Mouse (Mus musculus) embryo, embryonic 9.5 days (tissue): ENCODE measurements around the gene Cask.

Experiments
- DNase-seq: peaks from one replicate; pipeline ENCODE4 v3.0.0-alpha.2; 2017; ENCODE audit errors: extremely low spot score

Cask gene

DNA sequence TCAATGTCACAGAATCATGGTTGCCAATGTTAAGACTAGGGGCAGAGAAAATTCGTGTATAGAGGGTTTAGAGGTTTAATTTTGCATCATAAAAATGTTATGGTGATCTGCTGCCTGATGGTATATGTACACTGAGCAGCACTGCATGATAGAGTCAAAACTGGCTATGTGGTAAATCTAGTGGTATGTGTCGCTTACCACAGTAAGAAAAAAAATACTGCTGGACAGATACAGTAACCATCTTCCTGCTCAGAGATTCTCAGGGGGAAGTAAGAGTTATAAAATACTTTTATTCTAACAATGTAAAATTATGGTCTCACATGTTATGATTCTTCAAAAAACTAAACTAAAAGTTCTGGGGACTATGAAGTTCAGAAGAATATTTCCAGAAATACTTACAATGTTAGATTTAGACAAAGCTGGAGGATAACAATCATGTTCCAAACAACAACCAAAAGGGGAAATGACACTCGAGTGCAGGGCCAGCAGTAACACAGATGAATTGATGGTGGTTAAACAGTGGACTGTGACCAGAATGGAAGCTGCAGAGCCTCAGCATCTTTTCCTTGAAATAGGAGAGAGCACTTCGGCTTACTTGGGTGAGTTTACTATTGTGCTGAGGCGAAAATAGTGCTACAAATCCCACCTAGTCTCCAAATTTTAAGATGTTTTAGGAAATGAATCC, 219.4 kb downstream of the Cask start, which contains the start of gene Gpr34:
Gpr34 (plus strand) TSS at position 491 of the 685 bp plus-strand sequence.
- no peak for DNase-seq

DNA sequence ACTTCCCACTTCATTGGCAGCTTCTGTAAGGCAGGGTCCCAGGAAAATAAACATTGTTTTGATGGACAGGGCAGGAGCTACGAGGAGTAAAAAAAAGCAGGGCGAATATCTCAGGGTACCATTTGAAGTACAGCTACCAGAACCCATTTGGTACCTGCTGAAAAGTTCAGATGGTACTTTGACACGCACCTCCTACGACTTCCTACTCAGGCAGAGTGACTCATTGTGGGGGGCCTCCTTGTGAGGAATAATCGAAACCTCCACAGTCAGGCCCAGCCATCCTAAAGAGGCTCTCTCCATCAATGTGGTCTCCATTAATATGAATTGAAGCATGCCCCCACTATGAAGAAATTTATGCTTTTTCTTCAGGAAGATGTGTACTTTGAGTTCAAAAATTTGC, 228.5 kb downstream of the Cask start:
- DNase-seq = no peak

DNA sequence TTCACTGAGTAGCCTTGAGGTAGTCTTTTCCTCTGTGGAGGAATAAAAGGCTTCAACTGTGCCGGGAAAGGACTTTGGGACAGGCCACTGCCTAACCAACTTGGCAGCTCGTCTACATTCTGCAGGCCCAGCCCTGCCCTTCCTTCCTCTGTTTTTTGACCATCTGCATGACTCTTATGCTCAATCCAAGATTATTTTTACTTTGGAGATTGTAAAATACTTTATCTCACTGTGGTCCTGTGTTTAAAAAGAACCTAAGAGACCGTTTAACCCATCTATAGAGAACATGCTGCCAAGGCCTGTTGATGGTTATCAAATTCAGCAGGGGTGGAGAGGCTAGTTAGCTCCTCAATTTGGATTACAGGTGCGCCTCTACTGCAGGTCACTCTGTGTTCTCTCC, 229.7 kb downstream of the Cask start:
- DNase-seq = no peak

DNA sequence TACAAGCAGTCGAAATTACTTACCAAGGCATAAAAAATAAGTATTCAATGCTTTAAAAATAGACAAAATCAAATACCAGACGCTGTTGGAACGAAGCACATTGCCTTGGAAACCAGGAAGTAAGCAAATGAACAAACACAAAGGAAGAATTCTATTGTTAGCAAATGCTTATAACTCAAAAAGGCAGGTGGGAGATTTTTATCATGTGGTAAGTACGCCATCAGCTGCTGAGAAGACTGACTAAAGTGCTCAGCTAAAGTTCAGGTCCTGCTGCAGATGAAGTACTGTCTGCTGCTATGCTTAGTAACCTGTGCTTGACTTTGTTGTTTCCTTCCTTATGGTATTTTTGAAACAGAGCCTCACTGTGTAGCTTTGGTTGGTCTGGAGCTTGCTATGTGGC, 232.7 kb downstream of the Cask start:
- no peak for DNase-seq

DNA sequence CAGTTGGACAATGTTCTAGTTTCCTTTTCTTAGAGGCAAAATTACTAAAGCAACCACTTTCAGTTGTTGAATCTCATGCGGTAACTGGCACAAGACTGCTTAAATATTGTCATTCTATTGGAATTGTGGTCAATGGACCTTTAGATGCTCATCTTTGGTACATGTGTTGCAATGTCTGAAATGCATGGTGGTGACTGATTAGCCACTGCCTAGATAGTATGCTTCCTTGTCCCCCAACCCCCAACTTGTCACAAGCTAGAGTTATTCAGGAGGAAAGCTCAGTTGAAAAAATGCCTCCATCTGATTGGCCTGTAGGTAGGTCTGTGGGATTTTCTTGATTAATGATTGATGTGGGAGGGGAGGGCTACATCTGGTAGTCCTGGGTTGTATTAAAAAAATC, 233.9 kb downstream of the Cask start:
- no peak for DNase-seq

- DNase-seq = no peak
Measured at GRCm38 (mm10) chrX:13616726-13617125, 234.4 kb downstream of the Cask start.

GRCm38 (mm10) chrX:13612115-13612514, 239.1 kb downstream of the Cask start:
- DNase-seq = no peak

DNA sequence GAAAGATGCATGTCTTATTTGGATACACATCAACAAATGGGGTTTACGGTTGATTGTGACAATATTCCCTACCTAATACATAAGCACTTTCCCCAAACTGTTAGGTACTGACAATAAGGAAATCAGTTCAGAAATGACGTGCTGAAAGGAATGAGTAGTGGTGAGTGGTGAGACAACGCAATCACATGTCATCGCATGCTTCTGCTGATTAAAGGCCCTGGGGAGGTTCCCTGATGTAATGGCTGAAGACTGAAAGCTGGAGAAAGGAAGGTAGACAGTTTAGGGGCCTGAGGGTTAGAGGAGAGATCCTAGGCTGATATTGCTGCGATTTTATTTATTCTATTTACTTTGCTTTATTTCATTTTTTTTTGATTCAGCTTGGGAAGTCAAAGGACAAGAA, 240.1 kb downstream of the Cask start:
- DNase-seq = no peak

- DNase-seq = no peak
Measured at GRCm38 (mm10) chrX:13607752-13608151, 243.4 kb downstream of the Cask start.

- no peak for DNase-seq
Measured at GRCm38 (mm10) chrX:13606741-13607140, 244.4 kb downstream of the Cask start.

DNA sequence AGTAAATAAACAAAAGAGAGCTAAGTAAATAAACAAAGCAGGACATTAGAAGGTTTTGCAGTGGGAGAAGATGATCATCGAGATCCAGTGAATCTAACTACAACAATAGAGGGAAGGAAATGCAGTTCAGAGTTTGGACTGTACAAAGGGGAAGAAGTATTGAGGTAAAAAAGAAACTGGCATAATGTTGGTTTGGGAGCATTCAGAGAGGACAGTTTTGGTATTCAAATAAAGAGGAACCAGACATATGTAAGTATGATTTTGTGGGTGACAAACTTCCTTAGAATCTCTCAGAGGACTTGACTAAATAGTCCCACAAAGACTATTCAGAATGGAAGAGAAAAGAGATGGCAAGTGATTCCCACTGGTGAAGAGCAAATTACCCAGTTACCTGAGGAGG, 251.2 kb downstream of the Cask start:
- no peak for DNase-seq

DNA sequence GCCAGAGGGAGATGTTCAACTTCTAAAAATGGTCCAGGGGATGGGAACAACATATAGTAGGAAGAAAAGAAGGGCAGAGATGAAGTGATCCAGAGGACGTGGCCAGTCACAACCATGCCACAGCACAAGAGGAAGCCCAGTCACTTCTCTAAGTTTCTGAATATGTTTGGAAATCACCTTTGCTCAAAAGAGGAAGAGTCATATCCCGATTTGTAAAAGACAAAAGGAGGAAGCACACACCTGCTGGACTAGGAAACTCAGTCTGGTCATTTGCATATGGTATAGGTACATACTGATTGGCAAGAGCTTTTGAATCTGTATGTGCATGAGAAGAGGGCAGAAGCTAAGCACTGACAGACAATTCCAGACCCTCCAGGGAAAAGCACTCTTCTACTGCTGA, 251.8 kb downstream of the Cask start:
- no peak for DNase-seq

DNA sequence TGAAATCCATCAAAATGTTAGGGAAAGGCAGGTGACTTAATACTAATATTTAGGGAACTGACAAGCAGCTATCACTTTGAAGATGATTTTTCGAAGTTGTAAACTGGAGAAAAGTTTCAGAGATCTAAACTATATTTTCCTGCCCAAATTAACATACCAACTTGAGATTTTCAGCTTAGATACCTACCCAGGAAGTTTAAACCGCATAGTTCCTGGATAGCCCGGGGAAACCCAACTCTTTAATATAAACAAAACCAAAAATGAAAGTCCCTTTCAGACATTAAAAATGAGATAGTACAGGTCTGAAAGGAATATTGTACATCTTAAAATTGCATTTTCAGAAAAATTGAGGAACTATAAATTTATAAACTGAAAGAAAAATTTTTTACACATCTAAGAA, 273.5 kb downstream of the Cask start:
- DNase-seq = no peak

DNA sequence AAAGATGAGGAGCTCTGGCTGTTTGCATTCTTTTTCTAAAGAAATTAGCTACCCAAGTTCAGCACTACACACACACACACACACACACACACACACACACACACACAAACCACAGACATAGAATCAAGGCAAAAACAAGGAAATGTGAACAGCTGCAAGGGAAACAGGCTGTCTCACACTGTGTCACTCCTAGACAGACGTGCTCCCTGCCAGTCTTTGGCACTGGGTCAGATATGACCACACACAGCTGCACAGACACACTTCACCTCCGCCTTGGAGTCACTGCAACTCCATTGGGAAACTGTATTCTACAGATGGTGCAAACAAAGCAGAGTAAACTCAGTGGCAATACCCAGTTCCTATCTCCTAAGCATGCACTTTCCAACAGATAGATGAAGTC, 274.6 kb downstream of the Cask start:
- no peak for DNase-seq

DNA sequence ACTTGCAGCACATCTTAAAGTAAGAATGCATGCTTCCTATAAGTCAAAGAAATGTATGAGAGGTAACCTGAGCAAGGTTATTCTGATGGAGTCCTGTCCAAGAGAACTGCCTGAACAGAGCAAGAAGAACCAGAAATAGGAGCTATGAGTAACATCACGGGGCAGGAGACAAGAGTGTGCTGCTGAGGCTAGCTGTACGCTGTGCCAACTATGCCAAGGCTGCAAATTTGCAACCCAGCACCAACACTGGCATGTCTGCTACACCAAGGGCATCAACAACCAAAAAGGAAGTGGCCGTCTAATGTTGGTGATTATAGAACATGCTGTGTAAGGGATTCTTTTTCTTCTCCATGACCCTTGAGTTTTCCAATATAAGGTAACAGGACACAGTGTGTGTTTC, 276.3 kb downstream of the Cask start:
- DNase-seq = no peak

DNA sequence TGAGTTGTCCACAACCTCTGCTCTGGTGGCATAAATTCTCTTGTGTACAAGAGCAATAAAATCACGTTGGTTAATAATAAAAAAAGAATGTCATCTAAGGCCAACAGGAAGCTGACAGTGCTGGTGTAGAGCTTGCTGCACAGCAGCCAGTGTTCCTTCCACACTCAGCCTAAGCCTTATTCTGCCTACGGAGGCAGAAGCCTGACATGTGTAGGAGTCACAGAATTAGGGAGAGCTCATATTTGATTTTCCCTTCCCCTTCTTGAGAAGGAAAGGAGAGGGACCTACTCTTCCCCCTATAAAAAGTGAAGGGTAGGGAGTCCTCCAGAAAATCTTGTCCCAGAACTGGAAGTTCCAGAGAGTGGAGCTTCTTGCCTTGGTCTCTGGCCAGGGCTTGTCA, 276.9 kb downstream of the Cask start:
- DNase-seq = no peak

GRCm38 (mm10) chrX:13554504-13554903, 296.7 kb downstream of the Cask start:
- no peak for DNase-seq

GRCm38 (mm10) chrX:13552288-13552687, 298.9 kb downstream of the Cask start:
- no peak for DNase-seq

- no peak for DNase-seq
Measured at GRCm38 (mm10) chrX:13551566-13551965, 299.6 kb downstream of the Cask start.

- no peak for DNase-seq
Measured at GRCm38 (mm10) chrX:13549100-13549499, 302.1 kb downstream of the Cask start.

DNA sequence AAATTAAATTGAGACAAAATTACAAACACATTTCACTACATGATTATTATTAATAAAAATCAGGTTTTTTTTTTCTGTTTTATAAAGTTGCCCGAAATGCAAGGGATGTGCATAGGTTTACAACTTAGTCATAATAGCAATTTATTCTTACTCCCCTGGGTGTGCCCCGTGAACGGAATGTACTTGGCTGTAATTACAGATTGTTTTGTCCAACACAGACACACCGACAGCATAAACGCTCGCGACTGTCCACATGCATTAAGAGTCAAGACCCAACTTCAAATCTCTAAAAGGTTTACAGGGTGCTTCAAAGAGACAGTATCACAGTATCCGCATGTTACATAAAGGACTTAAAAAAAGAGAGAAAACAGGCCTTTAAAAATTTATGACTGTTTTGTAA, 329.9 kb downstream of the Cask start:
- DNase-seq = no peak

DNA sequence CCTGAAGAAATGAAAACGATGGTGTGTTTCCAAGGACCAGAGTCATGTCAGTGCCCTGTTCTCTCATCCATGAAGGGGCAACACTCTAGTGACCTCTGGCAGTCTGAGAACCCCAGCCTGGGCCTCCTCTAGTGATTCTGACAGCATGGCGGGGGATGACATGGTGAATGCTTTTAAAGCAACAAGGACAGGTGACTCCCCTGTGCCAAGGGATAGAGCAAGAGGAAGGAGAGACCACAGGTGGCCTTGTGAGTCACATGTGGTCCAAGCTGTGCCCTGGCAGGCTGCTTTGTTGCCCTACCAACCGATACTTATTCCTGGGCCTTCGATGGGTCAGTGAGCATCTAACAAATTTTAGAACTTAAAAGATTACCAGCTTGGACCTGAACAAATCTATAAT, 330.6 kb downstream of the Cask start:
- DNase-seq = no peak

- no peak for DNase-seq
Measured at GRCm38 (mm10) chrX:13519408-13519783, 331.8 kb downstream of the Cask start.

DNA sequence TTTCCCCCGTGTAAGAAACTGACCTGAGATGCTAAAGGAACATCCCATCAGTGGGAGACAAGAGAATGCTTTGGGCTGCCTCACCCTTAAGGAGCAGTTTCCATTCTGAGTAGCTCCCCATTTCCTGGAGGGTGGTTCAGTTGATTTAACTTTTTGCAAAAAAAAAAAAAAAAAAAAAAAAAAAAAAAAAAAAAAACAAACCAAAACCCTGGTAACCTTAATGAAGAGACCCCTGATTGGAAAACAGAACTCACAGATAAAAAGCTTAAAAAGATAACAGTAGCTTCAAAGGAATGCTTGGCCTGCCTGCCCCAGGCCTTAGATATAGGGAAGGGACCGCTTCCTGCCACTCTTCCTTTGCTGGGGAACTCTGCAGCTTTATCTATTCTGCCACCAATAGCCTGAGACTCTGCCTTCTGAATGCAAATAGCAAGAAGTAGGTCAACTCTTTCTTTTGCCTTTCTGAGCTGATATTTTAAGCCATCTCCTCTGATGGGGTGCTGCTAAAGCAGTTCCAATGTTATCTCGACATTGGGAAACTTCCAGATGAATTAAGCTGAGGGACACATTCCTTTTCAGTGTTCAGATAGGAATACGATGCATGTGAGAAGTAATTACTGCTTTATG, 332.3 kb downstream of the Cask start:
- no peak for DNase-seq
